Mouse (Mus musculus) spleen, postnatal 4 days (tissue): ENCODE measurements around the gene Ppp6r2.

Experiments used
- DNase-seq, 2 experiments: peaks; one replicate each; pipeline ENCODE4 v3.0.0; 2022; ENCODE audit warnings: low spot score in 2 of 2

Gene Ppp6r2

DNA sequence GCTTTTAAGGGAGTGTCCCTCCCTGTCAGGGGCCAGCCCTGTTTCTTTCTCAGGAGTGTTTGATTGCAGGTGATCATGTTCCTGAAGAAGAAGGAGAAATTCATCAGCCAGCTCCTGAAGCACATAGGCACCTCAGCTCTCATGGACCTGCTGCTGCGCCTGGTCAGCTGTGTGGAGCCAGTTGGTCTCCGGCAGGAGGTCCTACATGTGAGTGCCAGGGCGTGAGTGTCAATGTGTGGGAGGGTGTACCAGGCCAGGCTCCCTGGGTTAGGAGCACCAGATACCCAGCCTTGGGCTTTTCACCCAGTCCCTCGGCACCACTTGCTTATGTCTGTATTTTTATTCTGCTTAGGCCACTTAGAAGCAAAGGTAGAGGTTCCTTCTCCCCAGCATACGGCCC lies 47.6 kb downstream of the Ppp6r2 start:
- DNase-seq: no peak

DNA sequence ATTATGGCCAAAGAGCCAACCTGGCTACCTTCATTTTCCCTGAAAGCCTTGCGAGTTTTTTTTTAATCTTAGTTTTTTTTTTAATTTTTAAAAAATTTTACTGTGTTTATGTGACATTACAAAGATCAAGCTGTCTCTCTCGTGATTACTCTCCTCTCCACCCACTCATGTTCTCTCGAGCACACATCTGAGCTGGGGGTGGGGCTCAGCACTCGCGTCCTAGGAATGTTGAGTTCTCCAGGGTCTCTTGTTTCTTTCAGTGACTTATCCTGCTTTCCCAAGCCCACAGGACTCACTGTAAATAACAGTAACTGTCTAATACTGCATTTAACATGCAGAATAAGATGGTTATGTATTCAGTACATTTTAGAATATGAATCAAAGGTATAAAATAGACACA lies 53.1 kb downstream of the Ppp6r2 start:
- DNase-seq: no peak

DNA sequence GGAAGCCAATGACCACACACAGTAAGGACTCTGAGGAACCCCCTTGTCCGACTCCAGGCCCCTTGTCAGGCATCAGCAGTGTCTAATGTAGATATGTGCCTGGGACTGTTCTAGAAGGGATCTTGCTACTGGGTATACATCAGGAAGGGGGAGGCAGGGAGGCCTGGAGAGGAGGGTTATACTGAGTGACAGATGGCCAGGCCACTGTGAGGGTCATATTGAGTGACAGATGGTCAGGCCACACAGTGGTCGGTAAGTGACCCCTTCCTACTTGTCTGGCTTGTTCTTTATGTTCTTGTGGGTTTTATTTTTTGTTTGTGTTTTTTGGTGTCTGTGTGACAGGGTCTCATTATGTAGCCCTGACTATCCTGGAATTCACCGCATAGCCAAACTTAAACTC lies 64.1 kb downstream of the Ppp6r2 start:
- DNase-seq: no peak

DNA sequence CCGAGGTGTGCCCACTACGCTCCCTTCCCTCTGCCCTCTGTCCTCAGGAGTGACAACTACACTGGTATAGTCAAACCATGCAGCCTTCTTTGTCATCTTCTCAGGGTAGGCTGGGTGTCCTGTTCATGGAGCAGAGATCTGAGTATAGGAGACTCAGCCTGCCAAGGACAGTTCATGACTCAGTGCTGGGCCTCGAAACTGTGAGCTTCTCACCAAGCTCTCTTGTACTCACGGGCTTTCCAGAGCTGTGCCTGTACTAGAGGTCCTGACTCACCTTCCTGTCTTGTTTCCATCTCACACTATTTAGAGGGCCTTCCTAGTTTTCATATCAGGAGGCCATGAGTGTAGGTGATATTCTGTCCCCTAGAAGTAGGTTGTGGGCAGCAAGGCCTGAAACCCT lies 66.0 kb downstream of the Ppp6r2 start:
- no peak for DNase-seq

DNA sequence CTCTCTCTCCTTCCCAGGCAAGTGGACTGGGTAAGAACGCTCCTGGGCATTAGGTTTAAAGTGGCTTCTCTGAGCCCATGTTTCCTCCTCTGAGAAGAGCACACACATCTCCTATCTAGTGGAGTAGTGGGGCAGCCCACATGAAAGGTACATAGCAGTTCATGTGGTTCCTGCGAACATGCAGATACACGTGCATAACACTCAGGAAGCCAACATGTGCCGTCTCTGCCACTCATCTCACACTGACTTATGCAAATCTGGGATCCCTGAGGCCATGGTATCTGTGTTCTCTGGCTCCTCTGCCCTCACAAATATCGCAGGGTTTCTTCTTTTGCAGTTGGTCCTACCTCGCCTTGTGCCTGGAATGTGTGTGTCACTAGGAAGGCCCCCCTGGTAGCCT lies 71.2 kb downstream of the Ppp6r2 start:
- DNase-seq: no peak

DNA sequence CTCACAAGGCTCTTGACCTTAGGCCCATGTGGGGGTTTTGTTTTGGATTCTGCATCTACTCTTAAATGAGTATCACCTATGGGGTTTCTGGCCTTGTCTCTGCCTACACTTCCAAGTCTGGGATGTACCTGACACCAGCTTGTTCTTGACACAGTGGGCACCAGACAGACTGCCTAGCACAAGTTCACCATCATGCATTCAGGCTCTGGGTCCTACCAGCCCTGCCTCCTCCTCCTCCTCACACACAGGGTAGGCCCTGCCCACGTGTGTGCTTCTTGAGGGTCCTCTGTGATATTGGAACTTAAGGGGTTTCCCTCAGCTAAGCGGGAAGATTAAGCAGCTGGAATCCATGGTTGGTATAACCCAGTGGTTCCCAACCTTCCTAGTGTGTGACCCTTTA lies 72.7 kb downstream of the Ppp6r2 start:
- no peak for DNase-seq

DNA sequence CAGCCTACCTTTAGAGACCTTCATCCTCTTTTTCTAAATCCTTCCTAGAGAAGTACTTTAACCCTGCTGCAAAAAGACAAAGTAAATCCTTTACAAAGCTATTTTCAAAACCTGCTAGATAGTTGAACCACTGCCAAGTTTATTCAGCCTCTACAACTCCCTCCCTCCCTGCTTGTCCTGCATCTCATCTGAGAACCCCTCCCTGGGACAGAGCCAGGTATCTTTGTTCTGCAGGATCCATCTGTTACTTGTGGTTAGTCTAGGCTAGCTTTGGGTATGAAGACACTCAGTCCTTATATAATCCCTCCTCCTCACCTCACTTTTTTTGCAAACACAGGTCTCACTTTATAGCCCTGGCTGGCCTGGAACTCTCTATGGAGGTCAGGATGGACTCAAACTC lies 73.7 kb downstream of the Ppp6r2 start:
- DNase-seq: no peak

DNA sequence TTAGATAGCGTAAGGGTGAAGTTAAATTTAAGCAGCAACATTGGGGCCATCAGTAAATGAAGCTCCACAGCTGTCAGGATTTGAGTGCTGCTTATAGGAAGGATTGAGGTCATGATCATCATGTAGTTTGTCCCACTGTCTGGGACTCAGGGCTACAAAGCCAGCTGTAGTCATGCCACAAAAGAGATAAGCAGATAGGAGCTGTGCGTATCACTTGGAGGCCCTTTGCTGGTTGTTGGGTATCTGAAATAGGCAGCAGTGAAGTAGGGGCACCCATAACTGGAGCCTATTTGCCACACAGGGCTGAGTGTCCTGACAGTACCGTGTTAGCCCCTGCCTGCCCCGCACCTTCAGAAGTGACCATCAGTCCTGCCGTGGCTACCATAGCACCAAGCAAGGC lies 74.1 kb downstream of the Ppp6r2 start:
- DNase-seq: no peak

DNA sequence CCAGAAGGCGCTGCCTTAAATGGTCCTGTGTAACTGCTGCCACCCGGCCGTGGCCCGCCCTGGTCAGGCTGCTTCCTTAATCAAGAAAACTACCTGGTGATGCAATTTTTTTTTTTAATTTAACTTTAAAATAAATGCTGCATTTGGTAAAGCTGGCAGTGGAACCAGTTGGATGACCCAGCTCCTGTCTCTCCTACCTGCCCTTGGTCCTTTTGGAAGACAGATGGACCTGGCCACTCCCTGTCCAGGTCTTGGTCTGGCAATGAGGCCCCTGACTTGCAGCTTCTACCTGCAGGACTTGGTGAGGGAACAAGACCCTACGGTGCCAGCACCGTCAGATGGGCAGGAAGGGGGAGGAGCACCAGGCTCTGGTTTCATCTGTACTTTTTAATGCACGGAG lies 74.8 kb downstream of the Ppp6r2 start:
- no peak for DNase-seq

DNA sequence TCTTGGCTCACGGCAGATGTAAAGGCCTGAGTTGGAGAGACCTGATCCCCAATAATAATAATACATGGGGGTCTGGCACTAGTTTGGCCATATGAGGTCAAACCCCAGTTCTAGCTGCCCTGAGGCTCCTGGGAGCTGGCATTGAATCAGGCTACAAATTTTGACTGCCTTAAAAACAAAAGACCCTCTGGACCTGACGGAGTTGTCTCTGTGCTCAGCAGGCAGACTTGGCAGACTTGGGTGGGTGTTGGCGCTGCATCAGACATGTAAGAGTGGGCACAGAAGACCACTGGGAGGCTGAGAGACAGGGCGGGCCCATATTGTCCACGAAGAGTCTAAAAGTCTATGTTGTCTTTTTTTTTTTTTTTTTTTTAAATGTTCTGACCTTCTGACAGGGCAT lies 75.2 kb downstream of the Ppp6r2 start:
- DNase-seq: no peak

DNA sequence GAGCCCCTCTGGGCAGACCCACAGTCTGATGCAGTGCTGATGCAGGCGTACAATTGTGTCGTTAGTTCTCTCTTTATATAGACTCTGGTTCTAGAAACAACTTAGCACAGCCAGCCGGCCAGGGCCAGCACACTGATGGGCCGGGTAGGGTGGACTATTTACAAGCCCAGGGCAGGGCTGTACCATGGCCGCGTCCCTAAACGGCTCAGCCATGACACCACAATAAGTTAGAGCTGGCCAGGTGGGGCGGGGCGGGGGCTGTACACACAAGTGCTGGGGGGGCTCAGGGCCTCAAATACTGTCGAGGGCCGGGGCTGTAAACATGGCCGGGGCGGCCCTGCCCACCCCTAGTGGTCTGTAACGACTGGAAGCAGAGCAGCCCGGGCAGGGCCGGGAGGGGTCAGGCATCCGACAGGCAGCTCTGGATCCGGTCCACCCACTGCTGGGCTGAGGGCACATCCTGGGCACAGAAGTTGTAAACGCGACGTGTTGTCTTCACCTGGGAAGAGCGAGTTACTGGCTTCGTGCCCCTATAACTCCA lies 76.9 kb downstream of the Ppp6r2 start:
- no peak for DNase-seq

DNA sequence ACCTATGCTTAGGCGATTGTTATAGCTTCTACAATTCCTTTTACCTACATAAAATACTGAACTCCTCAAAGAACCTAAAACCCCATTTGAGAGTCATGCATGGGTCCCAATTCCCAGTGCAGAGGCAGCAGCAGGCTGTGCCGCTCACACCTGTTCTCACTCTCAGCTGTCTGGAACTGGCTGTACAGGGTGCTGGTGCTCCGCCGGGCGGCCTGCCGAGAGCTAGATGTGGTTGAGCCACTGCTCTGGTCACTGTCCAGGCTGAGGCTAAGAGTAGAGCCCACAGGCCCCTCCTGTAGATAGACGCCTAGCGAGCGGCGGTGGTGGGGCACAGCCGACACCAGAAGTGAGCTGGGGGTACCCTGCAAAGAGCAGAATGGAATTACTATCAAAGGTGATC lies 78.1 kb downstream of the Ppp6r2 start:
- no peak for DNase-seq

DNA sequence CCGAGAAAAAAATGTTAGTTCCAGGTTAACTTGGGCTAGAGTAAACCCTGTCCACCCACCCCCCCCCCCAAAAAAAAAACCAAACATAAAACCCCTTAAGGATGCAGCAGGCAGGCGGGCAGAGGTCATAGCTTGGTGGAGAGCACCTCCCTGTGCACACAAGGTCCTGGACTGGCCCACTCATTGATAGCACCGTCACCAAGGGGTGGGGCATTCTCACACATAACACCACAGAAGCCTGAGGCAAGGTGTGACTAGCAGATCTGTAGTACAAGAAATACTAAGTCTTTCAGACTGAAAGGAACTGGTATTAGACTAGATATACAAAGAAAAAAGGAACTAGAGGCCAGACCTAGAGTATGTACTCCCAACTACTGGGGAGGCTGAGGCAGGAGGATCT lies 80.2 kb downstream of the Ppp6r2 start:
- no peak for DNase-seq

DNA sequence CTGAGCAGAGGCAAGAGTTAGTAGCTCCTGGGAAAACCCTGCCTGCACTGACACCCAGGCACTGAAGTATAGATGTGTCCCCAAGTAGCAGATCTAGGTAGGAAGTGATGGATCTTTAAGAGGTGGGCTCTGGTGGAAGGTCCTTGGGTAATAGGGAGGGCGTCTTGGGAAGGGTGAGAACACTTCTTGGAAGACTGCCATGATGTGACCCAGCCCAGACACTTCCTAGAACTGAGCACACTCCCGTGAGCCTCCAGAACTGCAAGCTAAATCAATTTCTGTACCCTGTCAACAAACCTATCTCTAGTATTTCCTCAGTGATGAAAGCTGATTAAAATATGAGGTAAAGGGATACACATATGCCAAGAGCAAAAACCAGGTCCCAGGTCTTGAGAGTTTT lies 81.4 kb downstream of the Ppp6r2 start:
- no peak for DNase-seq

DNA sequence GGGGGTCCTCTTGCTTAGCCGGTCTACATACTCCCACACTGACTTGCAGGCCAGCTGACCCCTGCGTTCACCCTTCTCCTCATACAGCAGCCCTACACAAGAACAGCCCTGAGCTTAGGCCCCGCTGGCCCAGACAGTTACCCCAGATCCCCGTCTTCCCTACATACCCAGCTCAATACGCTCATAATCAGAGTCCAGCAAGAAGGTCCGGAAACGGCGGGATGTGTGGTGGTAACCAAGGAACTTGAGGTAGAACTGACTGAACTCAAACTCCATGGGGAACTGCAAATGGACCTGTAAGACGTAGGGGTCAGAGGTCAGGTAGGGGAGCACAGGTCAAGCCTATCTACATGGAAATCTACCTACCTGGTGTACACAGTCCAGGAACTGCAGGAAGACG lies 82.4 kb downstream of the Ppp6r2 start:
- no peak for DNase-seq

DNA sequence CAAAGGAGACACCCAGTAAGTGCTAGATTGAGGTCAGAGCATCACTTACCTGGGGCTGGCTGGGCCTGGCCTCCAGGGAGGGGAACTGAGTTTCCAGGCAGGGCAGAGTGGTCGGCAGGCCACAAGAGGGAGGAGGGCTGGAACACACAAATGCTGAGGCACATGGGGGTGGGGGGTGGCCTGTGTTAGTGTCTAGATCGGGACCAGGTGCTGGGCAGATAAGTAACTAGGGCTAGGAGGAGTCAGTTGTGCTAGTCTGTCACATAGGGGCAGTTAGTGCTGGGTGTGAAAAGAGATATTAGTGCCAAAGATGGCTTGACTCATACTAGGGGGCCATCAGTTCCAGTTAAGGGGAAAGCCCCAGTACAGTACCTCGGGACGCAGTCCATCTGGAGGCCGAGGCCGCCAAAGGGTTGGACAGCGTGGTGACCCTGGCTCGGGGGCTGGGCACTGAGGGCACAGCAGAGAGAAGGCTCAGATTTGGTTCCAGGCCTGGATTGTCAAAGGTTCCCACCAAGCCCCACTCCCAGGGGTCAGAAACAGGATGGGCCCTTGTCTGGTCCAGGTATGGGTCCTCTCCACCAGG lies 84.3 kb downstream of the Ppp6r2 start:
- DNase-seq: no peak

DNA sequence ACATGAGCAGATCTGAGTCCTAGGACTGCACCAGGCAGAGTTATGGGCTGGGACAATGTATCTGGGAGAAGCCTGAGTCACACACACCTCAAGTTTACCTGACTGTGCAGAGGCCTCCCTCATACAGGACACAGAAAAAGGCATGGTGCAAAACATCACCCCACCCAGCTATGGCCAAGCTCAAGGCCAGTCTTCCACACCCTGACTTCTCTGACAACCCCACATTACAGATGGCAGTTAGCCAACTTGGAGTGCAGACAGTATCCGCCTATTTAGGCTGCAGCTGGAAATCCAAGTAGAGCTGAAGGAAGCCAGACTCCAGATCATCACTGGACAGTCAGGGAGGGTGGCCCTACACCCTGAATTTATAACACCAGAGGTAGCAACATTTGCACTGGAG lies 85.1 kb downstream of the Ppp6r2 start:
- no peak for DNase-seq

DNA sequence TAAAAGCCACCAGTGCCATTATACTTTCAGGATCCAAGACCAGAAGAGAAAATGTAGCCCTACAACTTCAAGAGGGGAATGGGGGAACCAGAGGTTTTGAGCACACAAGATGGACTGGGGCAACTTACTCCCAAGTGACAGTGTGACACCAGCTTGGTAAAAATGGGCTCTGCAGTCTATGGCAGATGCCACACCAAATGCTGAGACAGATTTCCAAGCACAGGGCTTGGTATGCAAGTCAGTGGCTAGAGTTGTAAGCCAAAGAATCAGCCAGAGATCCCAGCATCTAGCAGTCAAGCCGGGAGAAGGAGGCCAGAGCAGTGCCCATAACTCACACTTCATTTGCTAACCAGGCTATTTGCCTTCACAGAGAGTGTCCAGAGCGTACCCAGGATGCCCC lies 86.3 kb downstream of the Ppp6r2 start:
- DNase-seq: no peak

DNA sequence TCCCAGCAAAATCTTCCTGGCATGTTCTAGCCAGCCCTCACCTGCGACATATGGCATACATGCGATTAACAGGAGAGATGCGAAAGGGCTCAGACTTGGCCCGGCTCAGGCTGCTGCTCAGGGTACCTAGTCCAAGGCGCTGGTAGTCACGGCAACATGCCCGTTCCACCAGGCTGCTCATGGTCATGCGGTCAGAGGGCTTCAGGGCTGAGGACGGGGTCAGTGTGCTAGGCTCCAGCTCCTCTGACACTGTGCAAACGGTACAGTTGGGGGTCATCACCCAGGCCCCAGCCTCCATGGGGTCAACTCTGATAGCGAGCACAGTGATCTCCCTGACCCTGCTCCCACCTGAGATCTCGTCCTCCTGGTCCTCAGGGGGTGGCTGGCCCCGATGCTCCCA lies 88.8 kb downstream of the Ppp6r2 start:
- DNase-seq: no peak

DNA sequence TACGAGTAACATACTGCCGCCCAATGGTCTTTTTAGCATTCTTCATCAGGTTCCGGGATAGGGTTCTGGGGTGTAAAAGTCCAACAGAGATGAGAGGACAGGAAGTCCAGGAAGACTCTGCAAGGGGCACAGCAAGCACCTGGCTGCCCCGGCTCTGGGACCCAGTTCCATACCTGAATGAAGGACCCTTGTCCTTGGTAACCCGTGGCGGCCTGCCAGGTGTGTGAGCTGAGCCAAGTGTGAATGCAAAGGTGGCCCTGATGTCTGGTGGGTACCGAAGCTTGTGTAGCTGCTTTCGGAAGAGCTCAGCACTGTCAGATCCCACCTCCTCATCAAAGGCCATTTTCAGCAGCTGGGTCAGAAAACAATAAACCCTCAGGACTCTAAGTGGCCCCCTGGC lies 89.2 kb downstream of the Ppp6r2 start:
- DNase-seq: no peak

DNA sequence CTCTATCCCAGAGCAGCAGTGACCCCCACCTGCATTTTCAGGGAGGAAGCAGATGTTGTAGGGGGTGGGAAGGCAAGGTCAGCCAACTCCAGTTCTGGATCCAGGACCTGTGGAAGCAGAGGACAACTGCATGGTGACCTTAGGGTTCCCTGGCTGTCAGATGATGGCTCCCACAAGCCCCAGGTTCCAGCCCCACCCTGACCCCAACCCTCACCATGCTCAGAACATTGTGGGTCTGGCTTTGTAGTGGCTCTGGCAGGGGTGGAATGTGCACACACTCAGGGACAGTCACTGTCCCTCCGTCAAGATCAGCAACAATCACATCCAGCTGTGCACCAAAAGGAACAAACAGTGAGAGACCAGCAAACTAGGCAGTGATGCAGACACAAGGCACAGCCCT lies 94.6 kb downstream of the Ppp6r2 start:
- DNase-seq: no peak

DNA sequence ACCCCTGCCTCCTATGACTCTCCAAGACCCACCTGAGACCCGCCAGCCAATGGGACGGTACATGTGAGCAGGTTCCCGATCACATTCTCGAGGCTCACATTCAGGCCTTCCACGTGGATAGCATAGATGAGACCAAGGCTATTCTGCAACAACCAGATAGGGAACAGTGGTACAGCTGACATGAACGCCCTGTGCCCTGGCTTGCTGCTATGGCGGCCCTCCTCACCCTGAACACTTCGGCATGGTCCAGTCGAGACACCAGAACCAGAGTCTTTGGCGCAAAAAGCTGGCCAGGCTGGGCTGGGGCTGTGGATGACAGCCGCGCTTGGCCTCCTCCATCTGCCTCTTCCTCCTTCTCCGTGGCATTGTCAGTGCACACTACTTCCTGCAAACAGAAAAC lies 96.1 kb downstream of the Ppp6r2 start:
- no peak for DNase-seq

DNA sequence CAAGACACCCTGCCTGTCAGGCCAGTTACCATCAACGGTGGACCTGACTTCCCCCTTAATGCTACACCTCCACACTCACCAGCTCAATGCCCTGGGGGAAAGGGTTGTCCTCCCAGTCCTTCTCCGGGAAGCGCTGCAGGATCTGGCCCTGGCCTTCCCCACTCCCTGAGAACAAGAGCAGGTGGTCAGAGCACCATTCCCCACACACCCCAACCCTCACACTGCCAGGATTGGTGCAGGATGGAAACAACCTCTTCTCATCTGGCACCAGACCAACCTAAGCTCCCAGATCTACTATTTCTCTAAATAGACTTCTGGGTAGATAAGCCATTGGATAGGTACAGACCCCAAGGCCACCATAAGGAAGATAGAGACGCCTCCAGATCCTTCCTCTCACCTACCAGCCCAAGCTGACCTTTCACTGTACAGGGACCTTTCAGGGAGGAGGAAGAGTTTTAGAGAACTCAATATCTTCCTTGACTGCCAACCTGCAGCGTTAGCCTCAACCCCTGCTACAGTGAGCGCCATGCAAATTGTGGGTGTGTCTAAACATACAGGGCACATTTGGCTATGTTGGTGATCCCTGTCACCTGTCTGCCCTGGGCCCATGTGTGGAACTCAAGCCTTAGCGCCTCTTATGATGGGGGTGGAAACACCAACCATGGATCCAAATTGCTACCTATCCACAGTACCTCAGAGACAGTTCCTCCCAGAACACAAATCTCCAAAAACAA lies 97.2 kb downstream of the Ppp6r2 start:
- peak in 1 of 2 experiments; percentile 17 for DNase-seq
